Mouse (Mus musculus) spleen, postnatal 10 days (tissue): ENCODE results near the gene Maff.

Experiments
- DNase-seq, 2 experiments: peaks; one replicate each; pipeline ENCODE4 v3.0.0; 2021 to 2022; ENCODE audit warnings: low spot score in 2 of 2

Maff gene

GRCm38 (mm10) chr15:79360371-79360770, 13.9 kb downstream of the Maff start:
- no peak for DNase-seq

GRCm38 (mm10) chr15:79361023-79361422, 14.6 kb downstream of the Maff start:
- DNase-seq: no peak

GRCm38 (mm10) chr15:79364120-79364519, 17.7 kb downstream of the Maff start:
- DNase-seq: no peak

- DNase-seq: no peak
Observed at GRCm38 (mm10) chr15:79365068-79365467, 18.6 kb downstream of the Maff start.

GRCm38 (mm10) chr15:79366402-79366801, 20.0 kb downstream of the Maff start:
- DNase-seq: no peak

- DNase-seq: no peak
Observed at GRCm38 (mm10) chr15:79368313-79368811, 21.9 kb downstream of the Maff start.

GRCm38 (mm10) chr15:79368861-79369440, 22.5 kb downstream of the Maff start:
- DNase-seq: no peak

GRCm38 (mm10) chr15:79369452-79370280, 23.2 kb downstream of the Maff start:
- DNase-seq: no peak

- DNase-seq: no peak
Observed at GRCm38 (mm10) chr15:79370281-79370843, 23.9 kb downstream of the Maff start.

GRCm38 (mm10) chr15:79374760-79375159, 28.3 kb downstream of the Maff start:
- no peak for DNase-seq

- DNase-seq: no peak
Observed at GRCm38 (mm10) chr15:79377681-79378080, 31.3 kb downstream of the Maff start.

- DNase-seq: no peak
Observed at GRCm38 (mm10) chr15:79378608-79379007, 32.2 kb downstream of the Maff start.

- no peak for DNase-seq
Observed at GRCm38 (mm10) chr15:79379658-79380057, 33.2 kb downstream of the Maff start.

- peak; percentile 61 to 86 for DNase-seq
Observed at GRCm38 (mm10) chr15:79380468-79381444, 34.3 kb downstream of the Maff start.

- no peak for DNase-seq
Observed at GRCm38 (mm10) chr15:79381644-79382043, 35.2 kb downstream of the Maff start.

- DNase-seq: no peak
Observed at GRCm38 (mm10) chr15:79387081-79387480, 40.7 kb downstream of the Maff start.

GRCm38 (mm10) chr15:79387611-79388010, 41.2 kb downstream of the Maff start:
- DNase-seq: no peak

GRCm38 (mm10) chr15:79388171-79388570, 41.8 kb downstream of the Maff start:
- no peak for DNase-seq

GRCm38 (mm10) chr15:79390434-79390833, 44.0 kb downstream of the Maff start:
- no peak for DNase-seq

GRCm38 (mm10) chr15:79391447-79392093, 45.1 kb downstream of the Maff start:
- no peak for DNase-seq

- no peak for DNase-seq
Observed at GRCm38 (mm10) chr15:79392527-79392926, 46.1 kb downstream of the Maff start.
